Mouse (Mus musculus): ENCODE results near the gene Shroom3. TPM values are rescaled to one million over a fixed set of nuclear protein-coding genes. Genes with fewer than 3 reads are reported as not detected.

The Shroom3 gene
- polyA plus RNA-seq, 1 experiment from 2014 or later: 2.5 TPM

- ATAC-seq: no peak
- 92% methylated on average over 6 of the region's 6 CpGs for WGBS
- no peaks in the 10 kb centered on the region for H3K36me3 ChIP-seq
- no peak overlapping the region for H3K4me2 ChIP-seq (replicated peaks)
- H3K9ac ChIP-seq (replicated peaks): no peak overlapping the region
- H3K4me1 ChIP-seq (replicated peaks): no peaks in the 10 kb centered on the region
- no peak overlapping the region for H3K27ac ChIP-seq
- no peaks in the 10 kb centered on the region for H3K27me3 ChIP-seq
- peaks cover 3% of the 10 kb centered on the region; the same call in 1 of the 2 replicates for H3K9me3 ChIP-seq
- no peak overlapping the region for H3K4me3 ChIP-seq (replicated peaks)
Measured at GRCm38 (mm10) chr5:92980393-92980792, 297.2 kb downstream of the Shroom3 start.

- Histone ChIP-seq H3K4me1 (replicated peaks) (no peaks in the 10 kb centered on the region), H3K4me2 (replicated peaks) (no peak overlapping the region), H3K9me3 (peaks cover 3% of the 10 kb centered on the region; the same call in 1 of the 2 replicates), H3K36me3 (no peaks in the 10 kb centered on the region), H3K4me3 (replicated peaks) (no peak overlapping the region), H3K27ac (no peak overlapping the region), H3K9ac (replicated peaks) (no peak overlapping the region), H3K27me3 (no peaks in the 10 kb centered on the region)
- WGBS: 81% methylated on average over 2 of the region's 2 CpGs
- no peak for ATAC-seq
Measured at GRCm38 (mm10) chr5:92980862-92981261, 297.6 kb downstream of the Shroom3 start.

- Histone ChIP-seq H3K9ac (replicated peaks) (no peak overlapping the region), H3K9me3 (peaks cover 3% of the 10 kb centered on the region; the same call in 1 of the 2 replicates), H3K4me3 (replicated peaks) (no peak overlapping the region), H3K4me2 (replicated peaks) (no peak overlapping the region), H3K27ac (no peak overlapping the region), H3K27me3 (no peaks in the 10 kb centered on the region), H3K4me1 (replicated peaks) (no peaks in the 10 kb centered on the region), H3K36me3 (no peaks in the 10 kb centered on the region)
- no peak for ATAC-seq
Measured at GRCm38 (mm10) chr5:92982673-92983072, 299.4 kb downstream of the Shroom3 start.

GRCm38 (mm10) chr5:92983942-92984341 is 300.7 kb downstream of the Shroom3 start:
- Histone ChIP-seq H3K27ac (no peak overlapping the region), H3K27me3 (no peaks in the 10 kb centered on the region), H3K4me1 (replicated peaks) (peaks cover 9% of the 10 kb centered on the region), H3K4me3 (replicated peaks) (no peak overlapping the region), H3K4me2 (replicated peaks) (no peak overlapping the region), H3K9me3 (peaks cover 3% of the 10 kb centered on the region; the same call in 1 of the 2 replicates), H3K36me3 (no peaks in the 10 kb centered on the region), H3K9ac (replicated peaks) (no peak overlapping the region)
- no peak for ATAC-seq
- 35% methylated on average over 2 of the region's 2 CpGs for WGBS

- H3K9ac ChIP-seq (replicated peaks): no peak overlapping the region
- H3K4me1 ChIP-seq (replicated peaks): peaks cover 9% of the 10 kb centered on the region
- H3K27me3 ChIP-seq: no peaks in the 10 kb centered on the region
- peaks cover 3% of the 10 kb centered on the region; the same call in 1 of the 2 replicates for H3K9me3 ChIP-seq
- WGBS: 15% methylated on average over 1 of the region's 1 CpGs
- no peaks in the 10 kb centered on the region for H3K36me3 ChIP-seq
- H3K4me3 ChIP-seq (replicated peaks): no peak overlapping the region
- H3K27ac ChIP-seq: no peak overlapping the region
- ATAC-seq: no peak
- H3K4me2 ChIP-seq (replicated peaks): no peak overlapping the region
Measured at GRCm38 (mm10) chr5:92984692-92985091, 301.5 kb downstream of the Shroom3 start.

- Histone ChIP-seq H3K27me3 (no peaks in the 10 kb centered on the region), H3K4me2 (replicated peaks) (no peak overlapping the region)
- WGBS: 96% methylated on average over 2 of the region's 2 CpGs
Measured at GRCm38 (mm10) chr5:92985391-92985790, 302.2 kb downstream of the Shroom3 start.

GRCm38 (mm10) chr5:92986651-92987610 is 303.7 kb downstream of the Shroom3 start:
- Histone ChIP-seq H3K4me1 (replicated peaks) (peaks cover 9% of the 10 kb centered on the region), H3K9me3 (peaks cover 3% of the 10 kb centered on the region; the same call in 1 of the 2 replicates), H3K9ac (replicated peaks) (no peak overlapping the region), H3K27ac (no peak overlapping the region), H3K36me3 (no peaks in the 10 kb centered on the region), H3K27me3 (no peaks in the 10 kb centered on the region), H3K4me2 (replicated peaks) (no peak overlapping the region), H3K4me3 (replicated peaks) (no peak overlapping the region)
- no peak for ATAC-seq
- 87% methylated on average over 22 of the region's 22 CpGs for WGBS

More at GRCm38 (mm10) chr5:92985391-92985790, 302.2 kb downstream of the Shroom3 start:
- Histone ChIP-seq H3K9me3 (peaks cover 3% of the 10 kb centered on the region; the same call in 1 of the 2 replicates), H3K9ac (replicated peaks) (no peak overlapping the region), H3K4me3 (replicated peaks) (no peak overlapping the region), H3K27ac (no peak overlapping the region), H3K4me1 (replicated peaks) (peaks cover 9% of the 10 kb centered on the region), H3K36me3 (no peaks in the 10 kb centered on the region)
- ATAC-seq: no peak

- H3K4me1 ChIP-seq (replicated peaks): peaks cover 9% of the 10 kb centered on the region
- H3K27ac ChIP-seq: peak overlapping the region; percentile 68
- ATAC-seq: no peak; the same call in 1 of the 2 replicates
- H3K4me3 ChIP-seq (replicated peaks): no peak overlapping the region
- H3K9ac ChIP-seq (replicated peaks): peak overlapping the region; percentile 10; the same call in 1 of the 2 replicates
- H3K27me3 ChIP-seq: no peaks in the 10 kb centered on the region
- 56% methylated on average over 16 of the region's 16 CpGs for WGBS
- no peaks in the 10 kb centered on the region for H3K36me3 ChIP-seq
- peak overlapping the region; percentile 40 for H3K4me2 ChIP-seq (replicated peaks)
- peaks cover 3% of the 10 kb centered on the region; the same call in 1 of the 2 replicates for H3K9me3 ChIP-seq
Measured at GRCm38 (mm10) chr5:92987891-92988768, 304.9 kb downstream of the Shroom3 start.

GRCm38 (mm10) chr5:92988769-92989356 is 305.6 kb downstream of the Shroom3 start:
- peak overlapping the region; percentile 10; the same call in 1 of the 2 replicates for H3K9ac ChIP-seq (replicated peaks)
- peak overlapping the region; percentile 40 for H3K4me2 ChIP-seq (replicated peaks)

GRCm38 (mm10) chr5:92992106-92992505 is 308.9 kb downstream of the Shroom3 start:
- 89% methylated on average over 3 of the region's 3 CpGs for WGBS
- no peak overlapping the region for H3K4me3 ChIP-seq (replicated peaks)

More at GRCm38 (mm10) chr5:92988769-92989356, 305.6 kb downstream of the Shroom3 start:
- Histone ChIP-seq H3K4me1 (replicated peaks) (peaks cover 9% of the 10 kb centered on the region), H3K27ac (peak overlapping the region; percentile 68), H3K36me3 (no peaks in the 10 kb centered on the region), H3K4me3 (replicated peaks) (no peak overlapping the region), H3K27me3 (no peaks in the 10 kb centered on the region), H3K9me3 (peaks cover 2% of the 10 kb centered on the region; the same call in 1 of the 2 replicates)
- ATAC-seq: peak; percentile 76
- 25% methylated on average over 15 of the region's 15 CpGs for WGBS

GRCm38 (mm10) chr5:92994309-92994708 is 311.1 kb downstream of the Shroom3 start:
- Histone ChIP-seq H3K9me3 (no peaks in the 10 kb centered on the region), H3K9ac (replicated peaks) (no peak overlapping the region), H3K36me3 (no peaks in the 10 kb centered on the region), H3K27me3 (no peaks in the 10 kb centered on the region), H3K27ac (no peak overlapping the region), H3K4me3 (replicated peaks) (no peak overlapping the region), H3K4me1 (replicated peaks) (peaks cover 9% of the 10 kb centered on the region), H3K4me2 (replicated peaks) (no peak overlapping the region)
- no peak for ATAC-seq
- WGBS: 82% methylated on average over 6 of the region's 6 CpGs

More at GRCm38 (mm10) chr5:92992106-92992505, 308.9 kb downstream of the Shroom3 start:
- Histone ChIP-seq H3K36me3 (no peaks in the 10 kb centered on the region), H3K9ac (replicated peaks) (no peak overlapping the region), H3K27ac (no peak overlapping the region), H3K4me2 (replicated peaks) (no peak overlapping the region), H3K9me3 (no peaks in the 10 kb centered on the region), H3K27me3 (no peaks in the 10 kb centered on the region), H3K4me1 (replicated peaks) (peaks cover 9% of the 10 kb centered on the region)
- no peak for ATAC-seq

All from midbrain, embryonic 13.5 days (tissue).